ENCODE assay signal across 8 mouse cellular contexts in the genomic region with DNA sequence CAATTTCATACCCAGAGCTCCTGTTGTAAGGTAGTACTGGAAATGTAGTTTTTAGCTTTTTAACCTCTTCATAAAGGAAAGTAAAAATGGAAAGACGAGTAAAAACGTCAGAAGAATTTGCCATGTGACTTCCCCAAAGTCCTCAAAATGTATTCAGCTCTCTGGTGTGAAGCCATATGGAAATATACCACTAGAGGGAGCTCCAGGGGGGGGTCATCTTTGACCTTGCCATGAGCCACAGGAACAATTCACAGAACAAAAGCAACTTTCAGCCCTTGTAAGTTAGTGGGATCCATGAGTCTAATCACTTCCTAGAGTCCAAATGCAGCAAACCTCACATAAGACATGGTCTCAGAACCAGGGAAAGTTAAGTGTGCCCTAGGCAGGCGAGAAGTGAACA.
A peak's percentile ranks its signal among the peaks of the same experiment; 100 is the strongest.
DNase-seq lines count a peak whose midpoint lies in the region; TF ChIP-seq lines count a peak whose summit lies in the region.
"Had no signal": no experiment of that assay in that cellular context is flagged by ENCODE, and none has a peak within 500 bp of the region (broad histone marks: within the 10 kb centered on the region; RNA-seq: fewer than 3 reads in every experiment).

No protein-coding gene starts in this region.

- 81% methylated on average over 3 of the region's 3 CpGs for WGBS in cerebellum, adult 2 months
- WGBS in limb, embryonic 10.5 days: 66% methylated on average over 3 of the region's 3 CpGs

- peaks cover 3% of the 10 kb centered on the region; the same call in 1 of the 2 replicates for H3K4me1 ChIP-seq in cerebellum, adult 2 months (ENCODE audit: control insufficient read depth, insufficient read depth, low read length)
- H3K4me1 ChIP-seq in limb, embryonic 10.5 days: no peaks in the 10 kb centered on the region
- H3K4me1 ChIP-seq: megakaryocyte, embryonic 14.5 days had no signal

- no peak for TF ChIP-seq POLR2A in cerebellum, adult 2 months (IDR thresholded peaks at IDR 0.05; ENCODE audit: borderline replicate concordance, insufficient read depth, low read length)

- H3K4me3 ChIP-seq in cerebellum, adult 2 months (replicated peaks; ENCODE audit: insufficient read depth, low read depth, low read length): no peak overlapping the region
- no peak overlapping the region for H3K4me3 ChIP-seq in limb, embryonic 10.5 days
- H3K4me3 ChIP-seq: megakaryocyte, embryonic 14.5 days had no signal

- peak; percentile 35; the same call in 1 of the 2 replicates for TF ChIP-seq CTCF in cerebellum, adult 2 months (IDR thresholded peaks at IDR 0.05; ENCODE audit: borderline replicate concordance, insufficient read depth, low read depth, low read length)

- no peak overlapping the region for H3K27ac ChIP-seq in cerebellum, adult 2 months (ENCODE audit: insufficient read depth, low read length)
- no peak overlapping the region for H3K27ac ChIP-seq in limb, embryonic 10.5 days

- H3K36me3 ChIP-seq in limb, embryonic 10.5 days: no peaks in the 10 kb centered on the region

- DNase-seq in kidney, postnatal 14 days: peak; percentile 5
- no peak for DNase-seq in kidney, adult 18-20 months
- peak; percentile 12 for DNase-seq in Muller cell, postnatal 12 days (ENCODE audit: inconsistent ontology term)
- DNase-seq in cerebellum, adult 2 months: no peak
- peak; percentile 32 for DNase-seq in limb, embryonic 10.5 days (ENCODE audit: low spot score)
- no peak for DNase-seq in right cerebral cortex, postnatal 25 days
- no peak for DNase-seq in MN1 (ENCODE audit: low spot score)

- no peaks in the 10 kb centered on the region for H3K9me3 ChIP-seq in limb, embryonic 10.5 days (replicated peaks)

- H3K27me3 ChIP-seq in cerebellum, adult 2 months (ENCODE audit: control insufficient read depth, insufficient read depth, low read length): no peaks in the 10 kb centered on the region; the same call in 1 of the 2 replicates
- no peaks in the 10 kb centered on the region for H3K27me3 ChIP-seq in limb, embryonic 10.5 days (ENCODE audit: low read depth, poor library complexity, severe bottlenecking)
- H3K27me3 ChIP-seq: megakaryocyte, embryonic 14.5 days had no signal

Comparison
In these comparisons a context has a peak if more than half of its experiments do, and no peak if none do; other contexts are left out.
1. DNase-seq: peak in kidney, postnatal 14 days (single experiment), Muller cell, postnatal 12 days (single experiment) and limb, embryonic 10.5 days (single experiment); none in kidney, adult 18-20 months (single experiment), cerebellum, adult 2 months (0 of 2), right cerebral cortex, postnatal 25 days (single experiment) and MN1 (single experiment).